Mouse (Mus musculus): ENCODE measurements around the gene Olfr312.

Olfr312 gene

GRCm38 (mm10) chr11:58860744-58861143 is 31.7 kb downstream of the Olfr312 start:
- no peak for DNase-seq (ENCODE audit: low spot score)

DNA sequence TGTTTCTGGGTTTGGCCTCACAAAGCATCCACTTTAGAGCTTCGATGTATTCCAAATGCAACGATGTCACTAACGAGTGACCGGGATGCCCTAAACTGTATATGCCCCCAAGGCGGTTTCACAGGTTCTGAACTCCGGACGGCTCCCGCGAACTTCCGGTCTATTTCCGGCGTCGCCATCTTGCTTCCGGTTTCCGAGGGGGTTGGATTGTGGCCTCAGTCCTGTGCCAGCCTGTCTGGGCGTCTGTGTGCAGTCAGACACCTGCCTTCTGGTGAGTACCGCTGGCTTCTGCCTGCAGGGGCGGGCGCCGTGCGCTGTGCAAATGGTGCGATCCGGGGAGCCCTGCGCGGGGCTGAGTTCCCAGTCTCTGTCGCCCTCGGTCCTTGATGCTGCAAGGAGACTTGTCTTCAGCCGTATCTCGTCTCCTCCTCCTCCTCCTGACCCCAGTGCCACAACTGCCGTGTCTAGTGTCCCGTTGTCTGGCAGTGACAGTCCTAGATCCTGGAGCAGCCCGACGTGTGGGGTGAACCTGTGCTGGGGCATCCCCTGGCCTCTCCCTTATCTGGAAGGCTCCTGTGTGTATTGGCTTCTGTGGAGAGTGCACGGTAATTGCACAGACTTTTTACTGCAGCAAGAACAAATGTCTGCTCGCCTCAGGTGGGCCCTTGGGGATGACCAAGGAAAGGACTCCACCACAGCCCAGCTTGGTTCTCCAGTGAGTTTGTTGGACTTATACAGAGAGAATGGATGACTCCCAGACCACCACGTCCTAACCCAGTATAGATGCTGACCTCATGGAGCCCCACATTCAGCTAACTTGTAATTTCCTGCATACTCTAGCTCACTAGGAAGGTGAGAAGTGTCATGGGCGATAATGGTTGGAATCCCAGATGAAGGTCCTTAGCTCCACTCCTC is 38.3 kb downstream of the Olfr312 start, which contains the start of gene 2810021J22Rik:
Gene 2810021J22Rik, plus strand, starts transcription at position 178 of the 915 bp plus-strand sequence.
- DNase-seq (ENCODE audit: low spot score), result peak; percentile 73

DNA sequence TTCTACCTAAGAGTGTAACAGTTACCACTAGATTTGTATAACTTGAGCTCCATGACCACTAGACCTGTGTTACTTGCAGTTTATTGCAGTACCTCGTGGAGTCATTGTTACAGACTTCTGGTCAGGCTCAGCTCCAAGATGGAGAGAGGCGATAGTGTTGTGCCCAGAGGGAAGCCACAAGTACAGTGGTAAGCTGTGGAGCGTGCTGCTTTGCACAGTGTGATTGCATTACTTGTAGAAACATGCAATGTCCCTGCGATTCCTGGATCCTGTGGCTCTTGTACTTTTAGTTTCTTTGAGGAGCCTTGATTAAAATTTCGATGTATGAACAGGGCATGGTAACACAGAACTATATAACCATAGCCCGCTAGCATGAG is 38.9 kb downstream of the Olfr312 start:
- no peak for DNase-seq (ENCODE audit: low spot score)

- DNase-seq (ENCODE audit: low spot score), result no peak
Measured at GRCm38 (mm10) chr11:58870961-58871360, 41.9 kb downstream of the Olfr312 start.

DNA sequence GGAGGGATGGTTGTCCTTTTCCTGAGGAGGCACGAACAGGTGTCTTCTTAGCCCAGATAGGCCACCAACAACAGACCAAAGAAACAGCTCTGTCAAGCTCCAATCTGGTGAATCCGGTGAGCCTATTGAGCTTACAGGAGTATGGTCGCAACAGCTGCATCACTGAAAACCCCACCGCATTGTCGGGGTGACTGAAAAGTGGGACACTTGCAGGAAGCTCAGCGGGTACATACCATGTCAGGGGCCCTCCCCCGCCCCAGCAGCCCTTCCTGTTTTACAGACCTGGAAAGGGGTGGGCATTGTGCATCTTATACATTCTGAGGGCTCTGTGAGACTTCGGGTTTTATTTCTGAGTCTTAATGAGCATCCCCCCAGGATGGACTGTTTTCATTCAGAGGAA is 54.7 kb downstream of the Olfr312 start:
- DNase-seq (ENCODE audit: low spot score), result no peak
